Mouse (Mus musculus): ENCODE measurements around the gene Rnf10. TPM values are rescaled to one million over a fixed set of nuclear protein-coding genes. Genes with fewer than 3 reads are reported as not detected.
A peak's percentile ranks its signal among the peaks of the same experiment; 100 is the strongest.

Rnf10 gene
- polyA plus RNA-seq, 1 experiment from 2014 or later, result 102 TPM

DNA sequence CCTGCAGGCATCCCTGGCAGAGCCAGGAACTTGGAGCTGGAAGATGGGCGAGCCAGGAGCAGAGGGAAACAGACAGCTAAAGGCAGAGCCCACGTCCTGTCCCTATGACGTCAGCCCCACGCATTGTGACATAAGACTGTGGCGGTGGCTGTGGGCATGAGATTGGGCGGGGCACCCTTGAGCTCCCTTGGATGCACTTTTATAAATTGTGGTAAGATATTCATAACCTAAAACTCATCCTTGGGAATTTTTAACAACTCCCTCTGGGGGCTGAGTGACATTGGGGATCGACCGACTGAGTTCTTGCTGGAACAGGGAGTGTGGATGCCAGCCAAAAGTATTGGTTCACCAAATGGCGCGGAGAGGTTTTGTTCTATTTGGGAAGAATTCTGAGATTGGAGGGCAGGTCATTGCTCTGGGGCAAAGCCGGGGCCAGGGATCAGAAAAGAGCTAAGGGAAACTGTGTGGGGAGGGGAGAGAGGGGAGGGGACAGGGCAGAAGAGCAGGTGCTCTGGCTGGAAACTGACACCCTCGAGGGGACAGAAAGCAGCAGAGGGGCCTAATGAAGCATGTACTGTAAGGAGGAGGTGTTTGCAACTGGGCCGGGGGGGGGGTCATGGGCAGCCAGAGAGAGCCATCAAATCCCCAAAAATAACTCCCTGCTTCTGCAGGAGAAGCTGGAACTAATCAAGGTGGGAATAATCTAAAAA lies 51.6 kb downstream of the Rnf10 start:
- peaks cover 15% of the 10 kb centered on the region; the same call in 1 of the 2 replicates for H3K4me1 ChIP-seq
- no peaks in the 10 kb centered on the region for H3K36me3 ChIP-seq
- peaks cover 14% of the 10 kb centered on the region for H3K27me3 ChIP-seq (ENCODE audit: insufficient read depth, poor library complexity, severe bottlenecking)
- no peak for DNase-seq (ENCODE audit: low spot score)
- no peak overlapping the region for H3K27ac ChIP-seq
- H3K9me3 ChIP-seq, result no peaks in the 10 kb centered on the region
- H3K4me3 ChIP-seq, result no peak overlapping the region
- 40% methylated on average over 13 of the region's 13 CpGs for WGBS

DNA sequence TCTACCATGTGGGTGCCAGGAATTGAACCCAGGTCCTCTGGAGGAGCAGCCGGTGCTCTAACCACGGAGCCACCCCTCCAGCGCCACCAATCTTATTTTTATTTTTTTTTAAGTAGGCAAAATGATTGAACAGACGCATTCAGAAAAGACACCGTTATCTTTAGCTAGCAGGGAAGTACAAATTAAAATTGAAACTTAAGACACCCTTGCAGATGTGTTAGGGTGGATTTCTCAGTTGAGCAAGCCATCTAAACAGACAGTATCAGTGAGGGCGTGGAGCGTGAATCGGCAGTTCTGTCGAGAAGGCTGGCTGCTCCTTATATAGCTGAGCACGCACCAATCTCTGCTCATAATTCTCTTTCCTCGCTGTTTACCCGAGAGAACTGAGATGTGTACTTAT lies 54.7 kb downstream of the Rnf10 start:
- Histone ChIP-seq H3K27me3 (ENCODE audit: insufficient read depth, poor library complexity, severe bottlenecking) (peaks cover 32% of the 10 kb centered on the region), H3K9me3 (no peaks in the 10 kb centered on the region), H3K4me3 (no peak overlapping the region), H3K4me1 (peaks cover 23% of the 10 kb centered on the region), H3K27ac (no peak overlapping the region), H3K36me3 (no peaks in the 10 kb centered on the region)
- 87% methylated on average over 12 of the region's 12 CpGs for WGBS
- no peak for DNase-seq (ENCODE audit: low spot score)

DNA sequence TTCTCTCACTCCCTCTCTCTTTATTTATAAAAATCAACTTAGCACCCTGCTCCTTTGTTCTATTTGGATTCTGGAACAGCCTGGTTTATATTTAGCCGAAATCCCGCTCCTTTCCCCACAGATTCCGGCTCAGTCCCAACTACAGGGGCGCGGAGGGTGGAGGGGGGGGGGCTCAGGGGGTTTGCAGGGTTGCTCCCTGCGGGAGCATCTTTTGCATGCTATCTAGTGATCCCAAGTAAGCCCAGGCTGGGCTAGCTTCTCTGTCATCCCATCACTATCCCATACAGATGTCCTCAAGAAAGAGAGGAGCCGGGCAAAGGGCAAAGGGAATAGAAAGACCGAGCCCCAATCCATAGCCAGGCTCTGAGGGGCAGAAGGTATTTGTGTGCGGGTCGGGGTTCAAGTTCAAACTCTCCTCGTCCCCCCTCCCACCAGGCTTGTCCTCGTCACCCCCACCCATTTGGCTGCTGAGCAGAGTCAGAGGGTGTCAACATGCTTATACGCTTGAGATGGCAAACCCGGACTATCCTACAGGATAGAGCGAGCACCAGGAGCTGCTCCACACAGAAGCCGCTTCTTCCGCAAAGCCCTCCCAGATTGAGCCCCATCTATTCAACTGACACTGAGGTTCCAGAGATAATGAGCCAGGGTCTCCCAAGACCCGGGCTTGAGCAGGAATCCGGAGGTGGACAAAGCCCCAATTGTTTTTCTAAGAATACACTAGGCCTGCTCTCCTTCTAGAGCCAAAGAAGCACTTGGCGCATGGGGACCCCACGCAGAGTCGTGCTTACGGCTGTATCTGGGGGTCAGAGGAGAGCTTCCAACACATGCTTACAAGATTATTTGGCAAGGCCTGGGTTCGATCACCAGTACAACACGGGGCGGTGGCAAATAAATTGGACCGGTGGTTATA lies 57.2 kb downstream of the Rnf10 start:
- no peak for DNase-seq (ENCODE audit: low spot score)

DNA sequence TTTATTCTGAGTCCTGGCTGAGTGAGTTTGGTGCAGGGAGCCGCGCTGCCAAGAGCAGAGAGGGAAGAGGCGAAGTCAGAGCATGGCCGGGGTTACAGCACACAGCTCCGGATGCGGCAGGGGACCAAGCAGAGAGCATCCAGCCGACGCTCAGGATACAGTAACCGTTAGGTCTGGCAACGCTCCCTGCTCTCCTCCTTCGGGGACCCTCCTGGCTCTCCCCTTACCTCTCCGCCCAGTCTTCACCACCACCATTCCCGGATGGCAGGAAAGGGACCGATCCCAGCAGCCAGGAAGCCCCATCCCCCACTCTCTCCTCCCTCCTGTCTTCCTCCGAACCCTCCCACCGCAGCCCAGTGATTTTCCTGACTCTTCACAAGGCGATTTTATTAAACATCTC lies 57.8 kb downstream of the Rnf10 start:
- WGBS, result under 1% methylated on average over 17 of the region's 17 CpGs
- DNase-seq (ENCODE audit: low spot score), result no peak
- H3K4me3 ChIP-seq, result peak overlapping the region; percentile 59
- H3K36me3 ChIP-seq, result no peaks in the 10 kb centered on the region
- H3K27ac ChIP-seq, result peak overlapping the region; percentile 85
- peaks cover 17% of the 10 kb centered on the region for H3K4me1 ChIP-seq
- H3K27me3 ChIP-seq (ENCODE audit: insufficient read depth, poor library complexity, severe bottlenecking), result peaks cover 33% of the 10 kb centered on the region
- H3K9me3 ChIP-seq, result no peaks in the 10 kb centered on the region

More for the DNA sequence above, 57.2 kb downstream of the Rnf10 start:
- Histone ChIP-seq H3K4me3 (peak overlapping the region; percentile 59), H3K27me3 (ENCODE audit: insufficient read depth, poor library complexity, severe bottlenecking) (peaks cover 33% of the 10 kb centered on the region), H3K9me3 (no peaks in the 10 kb centered on the region), H3K4me1 (peaks cover 17% of the 10 kb centered on the region), H3K27ac (peak overlapping the region; percentile 85), H3K36me3 (no peaks in the 10 kb centered on the region)
- 17% methylated on average over 27 of the region's 27 CpGs for WGBS

DNA sequence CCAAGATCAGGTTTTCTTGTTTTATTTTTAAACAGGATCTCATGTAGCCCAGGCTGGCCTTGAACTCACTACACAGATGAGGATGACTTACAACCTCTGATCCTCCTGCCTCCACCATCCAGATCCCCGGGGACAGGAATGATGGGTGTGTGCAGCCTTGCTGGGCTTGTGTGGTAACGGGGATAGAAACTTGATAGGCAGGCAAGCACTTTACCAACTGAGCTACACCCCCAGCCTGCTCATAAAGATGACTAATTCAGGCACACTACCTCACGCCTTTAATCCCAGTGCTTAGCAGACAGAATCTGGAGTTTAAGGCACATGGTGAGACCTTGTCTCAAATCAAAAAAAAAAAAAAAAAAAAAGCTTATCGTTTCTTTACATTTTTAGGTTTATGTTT lies 59.8 kb downstream of the Rnf10 start:
- no peak overlapping the region for H3K4me3 ChIP-seq
- H3K27ac ChIP-seq, result no peak overlapping the region
- H3K4me1 ChIP-seq, result peaks cover 21% of the 10 kb centered on the region
- no peaks in the 10 kb centered on the region for H3K9me3 ChIP-seq
- H3K27me3 ChIP-seq (ENCODE audit: insufficient read depth, poor library complexity, severe bottlenecking), result peaks cover 33% of the 10 kb centered on the region
- DNase-seq (ENCODE audit: low spot score), result no peak
- no peaks in the 10 kb centered on the region for H3K36me3 ChIP-seq
- WGBS, result 52% methylated on average over 4 of the region's 4 CpGs

DNA sequence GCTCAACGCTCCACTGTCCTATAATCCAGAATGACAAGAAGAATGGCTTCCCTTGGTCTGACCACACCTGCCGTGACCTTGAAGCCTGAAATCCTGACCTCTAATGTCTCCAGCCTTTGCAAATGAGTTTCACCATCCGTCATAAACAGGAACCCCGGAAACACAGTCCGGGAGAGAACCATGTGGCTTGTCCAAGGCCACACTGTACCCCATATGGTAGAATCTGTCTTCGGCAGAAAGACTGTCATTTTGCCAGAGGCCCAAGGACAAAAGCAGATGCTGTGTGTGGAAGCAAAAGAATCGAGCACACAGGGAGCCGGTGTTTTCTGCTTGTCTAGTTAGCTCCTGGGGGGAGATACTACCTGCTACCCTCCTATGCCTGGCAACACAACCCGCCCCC lies 60.2 kb downstream of the Rnf10 start:
- Histone ChIP-seq H3K36me3 (no peaks in the 10 kb centered on the region), H3K27me3 (ENCODE audit: insufficient read depth, poor library complexity, severe bottlenecking) (peaks cover 33% of the 10 kb centered on the region), H3K4me3 (no peak overlapping the region), H3K27ac (no peak overlapping the region), H3K9me3 (no peaks in the 10 kb centered on the region), H3K4me1 (peaks cover 21% of the 10 kb centered on the region)
- no peak for DNase-seq (ENCODE audit: low spot score)
- WGBS, result 85% methylated on average over 9 of the region's 9 CpGs

DNA sequence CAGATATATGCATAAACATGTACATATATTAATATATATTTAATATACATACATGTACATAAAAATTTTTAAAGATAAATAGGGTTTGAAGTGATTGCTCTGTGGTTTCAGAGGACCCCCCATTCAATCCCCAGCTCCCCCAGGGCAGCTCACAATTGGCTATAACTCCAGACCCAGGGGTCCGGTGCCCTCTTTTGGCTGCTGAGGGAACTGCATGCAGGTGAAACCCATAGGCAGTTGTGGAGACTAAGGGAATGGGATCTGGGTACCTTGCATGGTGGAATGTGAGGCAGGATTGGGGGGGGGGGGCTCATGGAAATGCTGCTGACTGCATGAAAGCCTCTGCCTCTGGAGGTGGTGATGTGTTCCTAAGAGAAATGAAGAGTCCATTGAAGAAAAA lies 62.3 kb downstream of the Rnf10 start:
- no peak overlapping the region for H3K4me3 ChIP-seq
- H3K9me3 ChIP-seq, result no peaks in the 10 kb centered on the region
- no peak overlapping the region for H3K27ac ChIP-seq
- WGBS, result 3% methylated on average over 1 of the region's 1 CpGs
- DNase-seq (ENCODE audit: low spot score), result no peak
- peaks cover 27% of the 10 kb centered on the region for H3K27me3 ChIP-seq (ENCODE audit: insufficient read depth, poor library complexity, severe bottlenecking)
- no peaks in the 10 kb centered on the region for H3K36me3 ChIP-seq
- peaks cover 16% of the 10 kb centered on the region for H3K4me1 ChIP-seq

DNA sequence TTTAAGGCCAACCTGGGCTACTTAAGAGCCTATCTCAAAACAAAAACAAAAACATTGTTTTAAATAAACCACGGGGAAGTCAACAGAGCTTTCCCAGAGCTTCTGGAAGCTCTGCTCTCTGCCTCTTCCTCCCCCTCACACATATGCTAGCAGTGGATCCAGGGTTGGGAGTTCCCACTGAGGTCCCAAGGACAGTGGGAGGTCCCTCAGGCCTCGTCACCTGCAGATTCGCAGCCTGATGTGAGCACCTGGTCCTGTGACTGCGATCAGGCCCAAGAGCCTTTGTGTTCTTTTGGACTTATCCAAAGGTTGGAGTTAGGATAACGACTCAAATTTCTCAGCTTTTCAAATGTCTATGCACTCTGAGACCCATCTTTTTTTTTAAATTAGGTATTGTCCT lies 64.1 kb downstream of the Rnf10 start:
- peaks cover 29% of the 10 kb centered on the region for H3K27me3 ChIP-seq (ENCODE audit: insufficient read depth, poor library complexity, severe bottlenecking)
- H3K9me3 ChIP-seq, result no peaks in the 10 kb centered on the region
- no peak for DNase-seq (ENCODE audit: low spot score)
- H3K36me3 ChIP-seq, result no peaks in the 10 kb centered on the region
- H3K4me3 ChIP-seq, result no peak overlapping the region
- WGBS, result 41% methylated on average over 5 of the region's 5 CpGs
- peaks cover 26% of the 10 kb centered on the region for H3K4me1 ChIP-seq
- no peak overlapping the region for H3K27ac ChIP-seq

DNA sequence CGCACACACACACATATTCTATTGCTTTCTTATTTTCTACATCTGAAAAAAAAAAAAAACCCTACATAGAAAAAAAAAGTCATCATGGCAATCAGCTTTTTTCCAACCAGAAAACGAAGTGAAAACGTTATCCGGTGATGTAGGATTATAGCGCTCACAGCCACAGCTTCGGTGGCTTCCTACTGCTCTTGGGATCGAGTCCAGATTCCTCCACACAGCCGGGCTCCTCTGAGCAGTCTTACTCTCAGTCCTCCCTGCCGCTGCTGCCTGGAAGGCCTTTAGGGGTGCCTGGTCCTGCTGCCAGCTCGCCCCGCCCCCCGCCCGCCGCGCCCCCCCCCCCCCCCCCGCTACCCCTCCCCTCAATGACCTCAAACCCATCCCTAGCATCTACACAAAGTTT lies 64.8 kb downstream of the Rnf10 start:
- Histone ChIP-seq H3K27me3 (ENCODE audit: insufficient read depth, poor library complexity, severe bottlenecking) (peaks cover 32% of the 10 kb centered on the region), H3K4me3 (no peak overlapping the region), H3K36me3 (no peaks in the 10 kb centered on the region), H3K4me1 (peaks cover 26% of the 10 kb centered on the region), H3K27ac (no peak overlapping the region), H3K9me3 (no peaks in the 10 kb centered on the region)
- WGBS, result 14% methylated on average over 9 of the region's 16 CpGs
- DNase-seq (ENCODE audit: low spot score), result no peak

DNA sequence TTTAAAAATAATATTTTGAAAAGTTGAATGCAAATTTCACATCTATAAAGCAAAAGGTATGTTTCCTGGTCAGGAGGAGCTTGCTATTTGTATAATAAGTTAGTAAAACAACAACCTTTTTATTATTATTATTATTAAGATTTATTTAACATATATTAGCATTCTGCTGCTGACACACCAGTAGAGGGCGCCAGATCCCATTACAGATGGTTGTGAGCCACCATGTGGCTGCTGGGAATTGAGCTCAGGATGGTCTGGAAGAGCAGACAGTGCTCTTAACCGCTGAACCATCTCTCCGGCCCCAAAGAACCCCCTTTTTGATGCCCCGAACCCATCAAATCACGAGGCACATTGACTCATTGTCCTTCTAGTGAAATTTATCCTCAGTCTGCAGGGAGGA lies 65.5 kb downstream of the Rnf10 start:
- Histone ChIP-seq H3K4me1 (peaks cover 26% of the 10 kb centered on the region), H3K27me3 (ENCODE audit: insufficient read depth, poor library complexity, severe bottlenecking) (peaks cover 26% of the 10 kb centered on the region), H3K27ac (no peak overlapping the region), H3K9me3 (no peaks in the 10 kb centered on the region), H3K4me3 (no peak overlapping the region), H3K36me3 (no peaks in the 10 kb centered on the region)
- no peak for DNase-seq (ENCODE audit: low spot score)
- 48% methylated on average over 5 of the region's 5 CpGs for WGBS

DNA sequence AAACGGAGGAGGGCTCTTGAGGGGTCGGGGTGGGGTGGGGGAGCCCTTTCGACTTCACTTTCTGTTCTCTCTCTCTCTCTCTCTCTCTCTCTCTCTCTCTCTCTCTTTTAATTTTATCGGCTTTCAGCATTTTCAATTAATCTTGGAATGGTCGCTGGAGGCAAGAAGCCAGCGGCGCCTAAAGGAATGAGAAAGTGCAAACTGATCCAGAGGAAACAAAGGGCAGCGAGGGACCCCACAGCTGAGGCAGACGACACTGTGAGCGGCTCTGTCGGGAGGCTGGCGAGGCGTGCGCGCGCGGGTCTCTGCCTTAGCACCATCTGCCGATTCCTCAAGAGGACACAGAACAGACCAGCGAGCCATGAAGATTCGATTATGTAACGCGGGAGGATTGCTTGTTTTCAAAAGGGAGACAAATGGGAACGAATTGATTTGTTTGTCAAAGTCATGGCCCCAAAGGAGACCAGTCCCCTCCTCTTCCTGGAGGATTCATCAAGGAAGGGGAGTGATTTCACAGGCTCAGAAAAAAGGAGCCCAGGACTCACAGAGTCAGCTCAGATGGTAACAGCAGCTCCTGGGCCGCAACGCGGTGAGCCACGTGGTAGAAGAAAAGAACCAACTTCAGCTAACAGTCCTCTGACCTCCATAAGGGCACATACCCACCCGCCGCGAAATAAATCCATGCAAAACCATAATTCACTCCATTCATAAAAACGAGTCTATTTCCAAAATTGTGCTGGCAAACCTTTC lies 68.0 kb downstream of the Rnf10 start:
- WGBS, result 4% methylated on average over 31 of the region's 31 CpGs
- peaks cover 26% of the 10 kb centered on the region for H3K27me3 ChIP-seq (ENCODE audit: insufficient read depth, poor library complexity, severe bottlenecking)
- peaks cover 20% of the 10 kb centered on the region for H3K4me1 ChIP-seq
- H3K36me3 ChIP-seq, result no peaks in the 10 kb centered on the region
- peak overlapping the region; percentile 77 for H3K27ac ChIP-seq
- H3K9me3 ChIP-seq, result no peaks in the 10 kb centered on the region
- H3K4me3 ChIP-seq, result peak overlapping the region; percentile 59
- DNase-seq (ENCODE audit: low spot score), result no peak

DNA sequence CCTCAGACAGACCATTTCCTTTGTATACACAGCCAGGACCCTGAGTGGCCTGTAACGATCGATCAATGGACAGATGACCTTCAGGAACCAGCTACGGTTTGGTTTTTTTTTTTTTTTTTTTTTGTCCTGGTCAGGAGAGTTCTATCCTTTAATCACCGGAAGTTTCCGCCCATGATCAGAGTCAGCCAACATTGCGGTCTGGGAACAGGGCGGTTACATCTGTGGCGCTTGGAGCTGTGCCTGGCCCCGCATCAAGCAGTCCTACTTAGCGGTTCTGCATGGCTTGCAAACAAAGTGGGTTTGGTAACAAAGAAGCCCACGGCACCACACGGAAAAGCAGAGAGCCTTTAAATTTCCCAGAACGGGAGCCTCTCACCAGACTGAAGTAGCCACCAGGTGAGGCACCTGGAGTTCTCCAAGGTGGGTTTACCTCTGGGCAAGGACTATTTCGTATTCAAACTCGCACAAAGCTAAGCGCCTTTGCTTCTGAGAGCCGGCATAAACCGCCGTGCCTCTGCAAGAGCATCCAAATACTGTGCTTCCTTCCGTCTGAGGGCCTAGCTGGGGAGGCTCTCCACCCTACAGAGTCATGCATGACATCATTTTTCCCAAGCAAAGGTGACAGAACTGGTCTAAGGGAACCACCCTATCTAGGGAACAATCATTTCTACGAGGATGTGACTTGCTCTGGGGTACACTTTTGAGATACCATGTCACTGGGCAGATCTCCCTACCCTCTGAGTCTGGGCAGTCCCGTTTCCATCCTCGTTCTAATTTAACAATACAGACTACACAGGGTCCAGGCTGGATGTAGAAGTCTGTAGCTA lies 68.8 kb downstream of the Rnf10 start:
- H3K36me3 ChIP-seq, result no peaks in the 10 kb centered on the region
- peak overlapping the region; percentile 59 for H3K4me3 ChIP-seq
- H3K27ac ChIP-seq, result peak overlapping the region; percentile 77; the same call in 1 of the 2 replicates
- H3K4me1 ChIP-seq, result peaks cover 20% of the 10 kb centered on the region
- peaks cover 26% of the 10 kb centered on the region for H3K27me3 ChIP-seq (ENCODE audit: insufficient read depth, poor library complexity, severe bottlenecking)
- no peak for DNase-seq (ENCODE audit: low spot score)
- 14% methylated on average over 23 of the region's 23 CpGs for WGBS
- no peaks in the 10 kb centered on the region for H3K9me3 ChIP-seq

Data from heart, embryonic 10.5 days (tissue).